Mouse (Mus musculus) forebrain, embryonic 12.5 days (tissue): ENCODE results near the gene Grip1. TPM values are rescaled to one million over a fixed set of nuclear protein-coding genes. Genes with fewer than 3 reads are reported as not detected.

Experiments used
- ATAC-seq: fragments of 200-750 bp; cut with Nextera tagmentation; 2 replicates; pipeline ENCODE4 v1.8.0; 2017; ENCODE audit warnings: moderate TSS enrichment; ENCODE audit not compliant: low FRiP score
- H3K27ac ChIP-seq: fragments of 300-500 bp; sonication (generic); 2 replicates; pipeline ENCODE4 v1.5.1; 2016; ENCODE audit warnings: mild to moderate bottlenecking
- H3K27me3 ChIP-seq: fragments of 300-500 bp; sonication (generic); 2 replicates; pipeline ENCODE4 v1.6.1; 2016; ENCODE audit warnings: mild to moderate bottlenecking
- H3K36me3 ChIP-seq: fragments of 300-500 bp; sonication (generic); replicated peaks from 2 replicates; pipeline ENCODE4 v1.6.1; 2016; ENCODE audit warnings: mild to moderate bottlenecking
- H3K4me1 ChIP-seq: fragments of 300-500 bp; sonication (generic); 2 replicates; pipeline ENCODE4 v1.6.1; 2016
- H3K4me2 ChIP-seq: fragments of 300-500 bp; sonication (generic); 2 replicates; pipeline ENCODE4 v1.6.1; 2016; ENCODE audit warnings: mild to moderate bottlenecking, moderate library complexity
- H3K4me3 ChIP-seq: fragments of 300-500 bp; sonication (generic); replicated peaks from 2 replicates; pipeline ENCODE4 v1.5.1; 2016; ENCODE audit warnings: mild to moderate bottlenecking
- H3K9ac ChIP-seq: fragments of 300-500 bp; sonication (generic); 2 replicates; pipeline ENCODE4 v1.6.1; 2016; ENCODE audit warnings: mild to moderate bottlenecking
- H3K9me3 ChIP-seq: fragments of 300-500 bp; sonication (generic); 2 replicates; pipeline ENCODE4 v1.6.1; 2016
- WGBS: fragments of 180-500 bp; shearing (Covaris S2); methylation state at CpG from one replicate; pipeline ENCODE4 v1.1.7; 2016; 5-methylcytosine and 5-hydroxymethylcytosine counted together
- polyA plus RNA-seq: library from polyadenylated mRNA; unstranded; fragments of >200 nt; fragmentation: Nextera tagmentation; extraction: Ambion mirVana; gene quantifications from 2 replicates; pipeline ENCODE4 v1.2.1, GENCODE M21; 2016

Gene Grip1
- polyA plus RNA-seq, 1 experiment from 2014 or later, result 12.5 TPM

- Histone ChIP-seq H3K9ac (no peak overlapping the region), H3K36me3 (no peaks in the 10 kb centered on the region), H3K9me3 (no peaks in the 10 kb centered on the region), H3K4me3 (no peak overlapping the region), H3K27ac (no peak overlapping the region), H3K27me3 (no peaks in the 10 kb centered on the region), H3K4me2 (no peak overlapping the region), H3K4me1 (peaks cover 9% of the 10 kb centered on the region)
- 89% methylated on average over 6 of the region's 6 CpGs for WGBS
- ATAC-seq, result no peak
Observed at GRCm38 (mm10) chr10:119876721-119877120, 423.1 kb downstream of the Grip1 start.

GRCm38 (mm10) chr10:119878331-119878730, 424.7 kb downstream of the Grip1 start:
- 45% methylated on average over 12 of the region's 12 CpGs for WGBS

GRCm38 (mm10) chr10:119884591-119884990, 431.0 kb downstream of the Grip1 start:
- no peak overlapping the region for H3K9ac ChIP-seq
- peaks cover 8% of the 10 kb centered on the region; the same call in 1 of the 2 replicates for H3K4me1 ChIP-seq
- H3K36me3 ChIP-seq, result no peaks in the 10 kb centered on the region
- 0 out of 2 replicates have a peak overlapping the region, but pooled peaks have one; percentile 13 for H3K4me2 ChIP-seq
- ATAC-seq, result peak; percentile 75; the same call in 1 of the 2 replicates
- no peaks in the 10 kb centered on the region for H3K27me3 ChIP-seq
- no peak overlapping the region for H3K4me3 ChIP-seq
- no peaks in the 10 kb centered on the region for H3K9me3 ChIP-seq
- H3K27ac ChIP-seq, result peak overlapping the region; percentile 32; the same call in 1 of the 2 replicates
- WGBS, result 28% methylated on average over 9 of the region's 9 CpGs

More at GRCm38 (mm10) chr10:119878331-119878730, 424.7 kb downstream of the Grip1 start:
- H3K4me1 ChIP-seq, result peaks cover 9% of the 10 kb centered on the region
- peak overlapping the region; percentile 50 for H3K27ac ChIP-seq
- peak; percentile 78 for ATAC-seq
- no peaks in the 10 kb centered on the region for H3K27me3 ChIP-seq
- H3K9ac ChIP-seq, result no peak overlapping the region
- H3K4me3 ChIP-seq, result no peak overlapping the region
- no peaks in the 10 kb centered on the region for H3K9me3 ChIP-seq
- no peaks in the 10 kb centered on the region for H3K36me3 ChIP-seq
- peak overlapping the region; percentile 24 for H3K4me2 ChIP-seq

GRCm38 (mm10) chr10:119885563-119885962, 431.9 kb downstream of the Grip1 start:
- H3K9ac ChIP-seq, result no peak overlapping the region
- WGBS, result 71% methylated on average over 6 of the region's 6 CpGs
- 0 out of 2 replicates have a peak, but pooled peaks have one; percentile 15 for ATAC-seq
- no peak overlapping the region for H3K4me3 ChIP-seq
- no peak overlapping the region for H3K27ac ChIP-seq
- H3K36me3 ChIP-seq, result no peaks in the 10 kb centered on the region
- no peaks in the 10 kb centered on the region for H3K27me3 ChIP-seq
- H3K4me2 ChIP-seq, result no peak overlapping the region
- peaks cover under 1% of the 10 kb centered on the region; the same call in 1 of the 2 replicates for H3K9me3 ChIP-seq
- H3K4me1 ChIP-seq, result peaks cover 5% of the 10 kb centered on the region; the same call in 1 of the 2 replicates

- Histone ChIP-seq H3K27me3 (no peaks in the 10 kb centered on the region), H3K36me3 (no peaks in the 10 kb centered on the region), H3K4me1 (peaks cover 5% of the 10 kb centered on the region; the same call in 1 of the 2 replicates), H3K27ac (no peak overlapping the region), H3K9me3 (peaks cover 11% of the 10 kb centered on the region), H3K4me2 (no peak overlapping the region), H3K9ac (no peak overlapping the region), H3K4me3 (no peak overlapping the region)
- WGBS, result 93% methylated on average over 1 of the region's 1 CpGs
- ATAC-seq, result no peak
Observed at GRCm38 (mm10) chr10:119886681-119887080, 433.1 kb downstream of the Grip1 start.

- Histone ChIP-seq H3K27me3 (no peaks in the 10 kb centered on the region), H3K4me2 (no peak overlapping the region), H3K36me3 (no peaks in the 10 kb centered on the region), H3K4me1 (no peaks in the 10 kb centered on the region), H3K4me3 (no peak overlapping the region), H3K9ac (no peak overlapping the region), H3K27ac (no peak overlapping the region), H3K9me3 (no peaks in the 10 kb centered on the region)
- ATAC-seq, result no peak
- WGBS, result 77% methylated on average over 4 of the region's 4 CpGs
Observed at GRCm38 (mm10) chr10:119902754-119903153, 449.1 kb downstream of the Grip1 start.

GRCm38 (mm10) chr10:119906869-119907268, 453.2 kb downstream of the Grip1 start:
- Histone ChIP-seq H3K9me3 (no peaks in the 10 kb centered on the region), H3K4me3 (no peak overlapping the region), H3K27me3 (no peaks in the 10 kb centered on the region), H3K4me1 (no peaks in the 10 kb centered on the region), H3K27ac (no peak overlapping the region), H3K36me3 (no peaks in the 10 kb centered on the region), H3K4me2 (no peak overlapping the region), H3K9ac (no peak overlapping the region)
- ATAC-seq, result no peak
- 83% methylated on average over 7 of the region's 7 CpGs for WGBS

GRCm38 (mm10) chr10:119917995-119918394, 464.4 kb downstream of the Grip1 start:
- H3K27ac ChIP-seq, result no peak overlapping the region
- H3K9ac ChIP-seq, result no peak overlapping the region
- no peak overlapping the region for H3K4me3 ChIP-seq
- WGBS, result 90% methylated on average over 9 of the region's 9 CpGs
- ATAC-seq, result no peak
- no peaks in the 10 kb centered on the region for H3K4me1 ChIP-seq
- H3K9me3 ChIP-seq, result no peaks in the 10 kb centered on the region
- H3K4me2 ChIP-seq, result no peak overlapping the region
- H3K27me3 ChIP-seq, result no peaks in the 10 kb centered on the region
- H3K36me3 ChIP-seq, result no peaks in the 10 kb centered on the region

GRCm38 (mm10) chr10:119927963-119928362, 474.3 kb downstream of the Grip1 start:
- Histone ChIP-seq H3K27me3 (no peaks in the 10 kb centered on the region), H3K4me2 (no peak overlapping the region), H3K9ac (no peak overlapping the region), H3K4me3 (no peak overlapping the region), H3K4me1 (peaks cover 9% of the 10 kb centered on the region), H3K27ac (no peak overlapping the region), H3K9me3 (no peaks in the 10 kb centered on the region), H3K36me3 (no peaks in the 10 kb centered on the region)
- ATAC-seq, result no peak
- WGBS, result 89% methylated on average over 5 of the region's 5 CpGs

GRCm38 (mm10) chr10:119928921-119929320, 475.3 kb downstream of the Grip1 start:
- H3K9me3 ChIP-seq, result no peaks in the 10 kb centered on the region
- ATAC-seq, result no peak
- H3K27ac ChIP-seq, result no peak overlapping the region
- H3K4me3 ChIP-seq, result no peak overlapping the region
- H3K27me3 ChIP-seq, result no peaks in the 10 kb centered on the region
- peaks cover 9% of the 10 kb centered on the region for H3K4me1 ChIP-seq
- WGBS, result 97% methylated on average over 2 of the region's 2 CpGs
- no peaks in the 10 kb centered on the region for H3K36me3 ChIP-seq
- no peak overlapping the region for H3K9ac ChIP-seq
- no peak overlapping the region for H3K4me2 ChIP-seq

GRCm38 (mm10) chr10:119932794-119933193, 479.2 kb downstream of the Grip1 start:
- no peaks in the 10 kb centered on the region for H3K4me1 ChIP-seq
- no peak overlapping the region for H3K4me3 ChIP-seq
- WGBS, result 70% methylated on average over 4 of the region's 4 CpGs
- H3K4me2 ChIP-seq, result no peak overlapping the region
- no peaks in the 10 kb centered on the region for H3K9me3 ChIP-seq
- no peak for ATAC-seq
- no peaks in the 10 kb centered on the region for H3K27me3 ChIP-seq
- no peaks in the 10 kb centered on the region for H3K36me3 ChIP-seq
- no peak overlapping the region for H3K27ac ChIP-seq
- no peak overlapping the region for H3K9ac ChIP-seq

- 93% methylated on average over 5 of the region's 5 CpGs for WGBS
- no peak for ATAC-seq
- no peaks in the 10 kb centered on the region for H3K27me3 ChIP-seq
- no peak overlapping the region for H3K9ac ChIP-seq
- no peak overlapping the region for H3K4me2 ChIP-seq
- no peak overlapping the region for H3K4me3 ChIP-seq
- H3K4me1 ChIP-seq, result no peaks in the 10 kb centered on the region
- H3K9me3 ChIP-seq, result no peaks in the 10 kb centered on the region
- H3K36me3 ChIP-seq, result no peaks in the 10 kb centered on the region
- H3K27ac ChIP-seq, result no peak overlapping the region
Observed at GRCm38 (mm10) chr10:119933362-119933761, 479.7 kb downstream of the Grip1 start.

GRCm38 (mm10) chr10:119935231-119935630, 481.6 kb downstream of the Grip1 start:
- 92% methylated on average over 6 of the region's 6 CpGs for WGBS
- H3K27me3 ChIP-seq, result no peaks in the 10 kb centered on the region
- H3K9ac ChIP-seq, result no peak overlapping the region
- ATAC-seq, result 0 out of 2 replicates have a peak, but pooled peaks have one; percentile 4
- H3K9me3 ChIP-seq, result no peaks in the 10 kb centered on the region
- no peak overlapping the region for H3K27ac ChIP-seq
- no peak overlapping the region for H3K4me2 ChIP-seq
- H3K4me1 ChIP-seq, result no peaks in the 10 kb centered on the region
- no peak overlapping the region for H3K4me3 ChIP-seq
- H3K36me3 ChIP-seq, result no peaks in the 10 kb centered on the region
